Mouse (Mus musculus): ENCODE measurements around the gene Efcab2. TPM values are rescaled to one million over a fixed set of nuclear protein-coding genes. Genes with fewer than 3 reads are reported as not detected.

Efcab2 gene
- total RNA-seq, 1 experiment from 2014 or later: 3.4 TPM

- DNase-seq: no peak
These were observed 79.4 kb downstream of the Efcab2 start for GRCm38 (mm10) chr1:178485138-178485867.

DNA sequence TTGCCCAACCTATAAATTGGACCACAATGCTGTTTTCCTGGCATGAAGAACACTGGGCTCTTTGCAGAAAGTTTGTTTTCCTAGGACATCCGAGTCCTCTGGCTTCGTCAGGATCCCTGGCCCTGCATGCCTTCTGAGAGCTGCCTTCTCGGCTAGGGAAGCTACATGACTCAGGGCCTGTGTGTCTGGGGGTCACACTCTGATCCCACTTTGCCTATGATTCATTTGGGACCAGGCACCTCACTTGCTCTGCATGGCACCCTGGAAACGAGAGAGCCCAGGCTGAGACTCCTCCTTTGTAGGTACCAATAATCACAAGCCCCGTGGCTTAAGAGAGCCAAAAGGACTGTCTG lies 80.0 kb downstream of the Efcab2 start:
- no peak for DNase-seq

DNA sequence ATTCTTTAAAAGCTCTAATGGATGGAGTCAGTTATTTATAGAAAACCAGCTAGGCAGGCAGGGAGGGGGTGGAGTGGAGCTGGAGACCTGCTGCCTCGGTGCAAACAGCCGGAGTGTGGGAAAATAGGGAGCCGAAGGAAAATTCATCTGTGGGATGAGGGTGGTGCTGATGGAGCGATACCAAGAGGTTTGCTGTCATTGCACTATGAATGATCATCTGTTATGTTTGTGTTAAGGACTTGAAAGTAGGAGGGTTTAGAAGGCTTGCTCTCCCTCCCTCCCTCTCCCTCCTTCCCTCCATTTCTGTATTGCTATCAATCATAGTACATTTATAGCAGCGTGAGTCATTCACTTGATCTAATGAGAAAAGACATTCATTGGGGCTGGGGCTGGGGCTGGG lies 80.9 kb downstream of the Efcab2 start:
- DNase-seq: no peak

GRCm38 (mm10) chr1:178489127-178489526 lies 83.2 kb downstream of the Efcab2 start:
- DNase-seq: no peak

DNA sequence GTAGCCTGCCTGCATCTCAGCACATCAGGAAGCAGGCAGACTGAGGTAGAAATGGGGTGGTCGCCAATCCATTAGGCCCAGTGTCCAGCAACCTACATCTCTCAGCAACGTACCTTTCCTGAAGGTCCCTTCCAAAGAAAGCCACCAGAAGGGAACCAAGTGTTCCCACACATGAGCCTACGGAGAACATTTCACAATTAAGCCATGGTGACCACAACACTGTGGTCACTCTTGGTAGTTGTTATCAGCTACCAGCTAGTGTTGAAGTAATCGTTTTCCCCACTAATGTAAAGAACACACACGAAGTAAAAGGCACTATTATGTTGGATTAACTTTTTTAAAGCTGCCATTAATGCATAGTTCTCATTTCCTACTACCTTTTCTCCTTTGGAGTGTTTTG lies 85.8 kb downstream of the Efcab2 start:
- no peak for DNase-seq

DNA sequence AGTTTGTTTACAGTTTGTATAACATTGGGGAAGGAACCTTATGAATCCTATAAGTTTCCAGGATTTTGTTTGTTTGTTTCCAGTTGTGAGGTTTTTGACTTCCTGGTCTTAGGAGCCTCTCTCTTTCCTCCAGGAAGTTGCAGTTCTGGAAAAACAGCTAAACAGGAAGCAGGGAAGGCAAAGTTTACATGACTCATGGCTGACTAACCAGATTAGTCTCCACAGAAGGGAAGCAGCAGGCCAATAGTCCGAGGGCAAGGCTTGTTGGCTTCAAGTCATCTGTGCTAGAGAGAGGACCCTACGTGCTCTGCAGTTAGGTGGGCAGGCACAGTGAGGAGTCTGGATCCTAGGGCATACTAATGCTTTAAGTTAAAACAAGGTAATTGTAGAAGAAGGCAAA lies 86.6 kb downstream of the Efcab2 start:
- DNase-seq: no peak

DNA sequence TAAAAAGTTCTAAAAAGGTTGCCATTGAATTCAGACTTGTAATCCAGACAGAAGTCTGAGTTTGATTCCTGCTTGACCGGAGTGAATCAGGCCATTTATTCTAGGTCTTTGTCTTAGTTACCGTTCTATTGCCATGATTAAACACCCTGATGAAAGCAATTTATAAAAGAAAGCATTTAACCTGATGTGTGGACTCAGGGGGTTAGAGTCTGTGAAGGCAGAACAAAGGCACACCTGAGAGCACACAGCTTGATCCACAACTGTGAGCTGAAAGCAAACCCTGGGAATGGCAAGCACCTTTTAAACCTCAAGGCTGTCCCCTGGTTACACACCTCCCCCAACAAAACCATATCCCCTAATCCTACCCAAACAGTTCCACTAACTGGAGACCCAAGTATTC lies 90.3 kb downstream of the Efcab2 start:
- DNase-seq: no peak

DNA sequence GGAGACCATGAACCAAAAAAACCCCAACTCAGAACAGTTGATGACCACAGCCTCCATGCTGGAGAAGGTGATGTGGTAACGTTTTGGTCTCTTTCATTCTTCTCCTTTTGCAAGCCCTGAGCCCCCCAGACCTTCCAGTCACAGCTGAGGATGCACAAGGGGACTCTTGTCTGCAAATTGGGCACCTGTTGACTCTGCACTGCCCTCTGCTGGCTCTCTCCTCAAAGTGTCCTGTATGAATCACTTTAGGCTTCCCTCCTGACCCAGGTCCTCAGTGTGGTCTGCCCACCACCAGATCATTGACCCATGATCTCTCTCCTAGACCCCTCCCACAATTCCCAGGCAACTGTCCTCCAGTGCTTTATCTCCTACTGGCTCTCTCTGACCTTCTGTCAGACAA lies 91.0 kb downstream of the Efcab2 start:
- peak; percentile 67 for DNase-seq

GRCm38 (mm10) chr1:178506938-178507337 lies 101.1 kb downstream of the Efcab2 start:
- no peak for DNase-seq

DNA sequence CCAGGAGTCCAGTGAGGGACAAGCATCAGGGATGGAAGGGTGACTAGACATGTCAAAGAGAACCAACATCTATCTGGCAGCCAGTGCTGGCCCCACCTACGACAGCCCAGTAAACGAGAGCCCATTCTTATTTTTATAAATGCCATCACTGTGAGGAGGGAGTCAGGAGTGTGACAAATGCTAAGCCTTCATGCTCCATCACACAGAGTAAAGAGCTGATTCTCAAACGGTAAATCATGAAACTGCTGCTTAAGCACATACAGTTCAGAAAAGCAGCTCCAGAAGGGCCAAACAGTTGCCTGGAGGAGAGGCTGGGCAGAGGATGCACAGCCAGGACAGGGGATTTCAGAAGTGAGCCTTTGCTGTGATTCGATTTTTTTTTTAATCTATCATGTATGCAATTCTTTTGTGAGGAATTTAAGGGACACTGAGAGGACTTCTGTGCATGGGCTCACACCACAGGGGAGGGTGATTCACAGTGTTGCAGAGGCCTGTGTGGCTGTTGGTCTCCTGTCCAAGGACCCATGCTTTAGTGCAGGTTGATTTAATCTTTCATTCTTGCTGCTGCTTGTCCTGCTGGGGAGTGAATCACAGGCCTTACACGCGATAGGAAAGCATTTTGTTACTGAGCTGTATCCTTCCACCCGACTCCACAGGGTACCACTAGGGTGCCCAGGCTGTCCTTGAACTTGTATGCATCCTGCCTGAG lies 106.6 kb downstream of the Efcab2 start:
- no peak for DNase-seq

DNA sequence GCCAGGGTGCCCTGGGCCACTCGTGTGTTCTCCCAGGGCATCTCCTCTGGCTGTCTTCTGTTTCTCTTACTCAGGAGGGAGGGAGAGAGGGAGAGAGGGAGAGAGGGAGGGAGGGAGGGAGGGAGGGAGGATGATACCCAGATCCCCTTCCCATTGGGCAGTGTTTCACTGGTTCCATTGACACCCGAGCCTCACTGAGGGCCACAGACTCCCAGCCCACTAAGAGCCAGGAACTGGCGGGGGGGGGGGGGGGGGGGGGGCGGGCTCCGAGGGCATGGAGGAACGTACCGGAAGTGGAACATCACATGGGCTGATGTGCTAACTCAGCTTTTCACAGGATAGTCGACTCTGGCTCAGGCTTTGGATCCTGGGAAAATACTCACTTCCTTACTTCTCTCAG lies 108.1 kb downstream of the Efcab2 start:
- no peak for DNase-seq

- no peak for DNase-seq
These were observed 110.0 kb downstream of the Efcab2 start for GRCm38 (mm10) chr1:178515839-178516238.

DNA sequence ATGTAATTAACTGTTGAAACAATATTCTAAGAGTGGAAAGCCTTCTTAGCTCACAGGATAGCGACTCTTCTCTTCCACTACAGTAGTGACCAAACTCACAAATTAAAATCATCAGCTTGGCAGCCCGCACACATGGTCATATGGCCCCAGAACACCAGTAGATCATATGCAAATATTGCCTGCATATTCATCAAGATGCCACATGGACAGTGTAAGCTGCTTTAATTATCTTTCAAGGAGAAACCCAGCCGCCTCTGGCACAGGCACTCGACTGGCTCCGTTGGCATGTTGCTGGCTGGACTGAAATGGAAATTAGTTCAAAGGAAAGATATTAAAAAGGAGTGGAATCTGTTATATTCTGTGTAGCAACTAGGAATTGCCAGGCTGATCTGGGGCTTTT lies 116.5 kb downstream of the Efcab2 start:
- no peak for DNase-seq

- no peak for DNase-seq
These were observed 117.3 kb downstream of the Efcab2 start for GRCm38 (mm10) chr1:178523152-178523551.

DNA sequence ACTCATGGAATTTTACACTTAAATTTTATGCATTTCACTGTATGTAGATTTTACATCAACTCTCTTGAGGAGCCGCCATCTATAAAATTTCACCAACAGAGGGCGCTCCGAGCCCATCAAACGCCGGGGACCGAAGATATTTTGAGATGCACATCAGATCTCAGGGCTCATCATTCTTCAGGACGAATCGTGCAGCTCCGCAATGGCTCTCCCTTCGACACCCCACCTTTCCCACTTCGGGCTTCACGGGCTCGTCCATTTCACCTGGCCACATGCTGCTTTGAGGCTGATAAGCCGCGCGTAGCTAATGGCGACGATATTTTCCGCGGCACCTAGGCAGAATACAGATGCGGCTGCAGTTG lies 121.3 kb downstream of the Efcab2 start:
- peak; percentile 80 for DNase-seq

DNA sequence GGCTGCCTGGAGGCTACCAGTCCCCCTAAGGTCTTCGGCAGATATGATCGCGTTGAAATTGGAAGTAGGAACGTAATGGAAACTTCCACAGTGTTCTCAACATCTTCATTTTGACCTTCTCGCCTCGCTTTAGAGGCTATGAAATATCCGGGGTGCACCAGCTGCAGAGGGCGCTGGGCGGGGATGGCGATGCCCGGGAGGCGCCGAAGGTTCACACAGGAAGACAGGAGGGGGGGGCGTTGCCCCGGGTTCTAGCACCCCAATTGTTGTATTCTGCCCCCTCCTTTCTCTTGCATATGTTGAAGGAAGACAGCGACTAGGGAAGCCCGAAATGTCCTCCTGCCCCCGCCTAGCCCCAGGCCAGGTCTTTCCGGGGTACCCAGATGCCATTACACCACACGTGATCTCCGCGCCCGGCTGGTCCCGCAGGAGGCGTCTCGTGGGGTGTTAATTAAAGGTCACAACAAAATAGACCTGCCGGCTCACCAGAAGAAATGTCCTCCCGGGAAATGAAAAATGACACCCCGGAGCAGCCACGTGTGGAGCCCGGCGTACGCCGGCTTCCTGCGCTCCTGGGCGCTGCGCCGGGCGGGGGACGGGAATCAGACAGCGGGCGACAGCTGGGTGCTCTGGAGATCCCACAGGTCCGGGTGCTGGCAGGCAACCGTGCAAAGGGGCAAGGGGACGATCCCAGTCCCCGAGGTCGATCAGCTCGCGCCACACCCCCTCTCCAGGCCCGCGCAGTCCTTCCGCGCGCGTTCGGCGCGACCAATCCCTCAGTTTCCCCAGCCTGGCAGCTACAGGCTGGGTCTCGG lies 121.9 kb downstream of the Efcab2 start:
- DNase-seq: peak; percentile 58

- DNase-seq: peak; percentile 66
These were observed 122.8 kb downstream of the Efcab2 start, which contains the start of gene Kif26b for GRCm38 (mm10) chr1:178528431-178529351. Gene Kif26b, plus strand, starts transcription at chr1:178529125.

GRCm38 (mm10) chr1:178529512-178530300 lies 123.8 kb downstream of the Efcab2 start:
- DNase-seq: peak; percentile 19

- peak; percentile 90 for DNase-seq
These were observed 124.6 kb downstream of the Efcab2 start for GRCm38 (mm10) chr1:178530301-178531078.

Data from adrenal gland, postnatal 14 days (tissue).